Mouse (Mus musculus) hindbrain, postnatal 0 days (tissue): ENCODE results near the gene Ing1. TPM values are rescaled to one million over a fixed set of nuclear protein-coding genes. Genes with fewer than 3 reads are reported as not detected.

Experiments
- ATAC-seq: fragments of 200-750 bp; cut with Nextera tagmentation; 2 replicates; pipeline ENCODE4 v1.8.0; 2017; ENCODE audit warnings: mild to moderate bottlenecking, moderate TSS enrichment, moderate library complexity
- DNase-seq: peaks from one replicate; pipeline ENCODE4 v3.0.0-alpha.2; 2015; ENCODE audit warnings: low spot score
- H3K27ac ChIP-seq: fragments of 300-500 bp; sonication (generic); 2 replicates; pipeline ENCODE4 v1.5.1; 2014; ENCODE audit warnings: mild to moderate bottlenecking
- H3K27me3 ChIP-seq: fragments of 300-500 bp; sonication (generic); 2 replicates; pipeline ENCODE4 v1.6.1; 2014; ENCODE audit warnings: low read length, mixed read lengths; ENCODE audit not compliant: insufficient read depth
- H3K36me3 ChIP-seq: fragments of 300-500 bp; sonication (generic); 2 replicates; pipeline ENCODE4 v1.6.1; 2014; ENCODE audit warnings: low read length, mixed read lengths; ENCODE audit not compliant: insufficient read depth
- H3K4me1 ChIP-seq: fragments of 300-500 bp; sonication (generic); 2 replicates; pipeline ENCODE4 v1.6.1; 2014; ENCODE audit warnings: antibody characterized with exemption, low read length, mixed read lengths; ENCODE audit not compliant: insufficient read depth
- H3K4me2 ChIP-seq: fragments of 300-500 bp; sonication (generic); 2 replicates; pipeline ENCODE4 v1.6.1; 2014; ENCODE audit warnings: low read depth, mild to moderate bottlenecking, low read length, moderate library complexity, mixed read lengths
- H3K4me3 ChIP-seq: fragments of 300-500 bp; sonication (generic); 2 replicates; pipeline ENCODE4 v1.5.1; 2014; ENCODE audit warnings: low read length
- H3K9ac ChIP-seq: fragments of 300-500 bp; sonication (generic); replicated peaks from 2 replicates; pipeline ENCODE4 v1.6.1; 2014; ENCODE audit warnings: mild to moderate bottlenecking, low read length, moderate library complexity, mixed read lengths
- H3K9me3 ChIP-seq: fragments of 300-500 bp; sonication (generic); 2 replicates; pipeline ENCODE4 v1.6.1; 2016; ENCODE audit warnings: low read length, mixed read lengths
- CTCF ChIP-seq: IDR thresholded peaks from 2 replicates; pipeline ENCODE4 v1.5.1; 2016; ENCODE audit warnings: antibody characterized with exemption, control low read depth, low read depth
- WGBS: fragments of 180-500 bp; shearing (Covaris S2); extraction: QIAGEN DNeasy Blood & Tissue Kit; methylation state at CpG from one replicate; pipeline ENCODE4 v1.1.7; 2014; 5-methylcytosine and 5-hydroxymethylcytosine counted together
- polyA plus RNA-seq: library from polyadenylated mRNA; unstranded; fragments of >200 nt; fragmentation: Nextera tagmentation; extraction: Ambion mirVana; gene quantifications from 2 replicates; pipeline ENCODE4 v1.2.1, GENCODE M21; 2015
- total RNA-seq: library from RNA; depleted of rRNA; stranded (reverse); fragments of >200 nt; gene quantifications from 2 replicates; pipeline ENCODE4 v1.2.3, GENCODE M21; 2014

The Ing1 gene
- total and polyA plus RNA-seq, 2 experiments from 2014 or later: 19.0 to 38.3 TPM

- H3K4me3 ChIP-seq: no peak overlapping the region
- H3K36me3 ChIP-seq: no peaks in the 10 kb centered on the region
- ATAC-seq: no peak
- no peak for TF ChIP-seq CTCF
- no peaks in the 10 kb centered on the region for H3K27me3 ChIP-seq
- H3K27ac ChIP-seq: no peak overlapping the region
- H3K9ac ChIP-seq: no peak overlapping the region
- no peak for DNase-seq
- WGBS: 85% methylated on average over 21 of the region's 21 CpGs
- H3K9me3 ChIP-seq: no peaks in the 10 kb centered on the region
- no peak overlapping the region for H3K4me2 ChIP-seq
- no peaks in the 10 kb centered on the region for H3K4me1 ChIP-seq
These were observed 30.4 kb downstream of the Ing1 start for GRCm38 (mm10) chr8:11585513-11586373.

DNA sequence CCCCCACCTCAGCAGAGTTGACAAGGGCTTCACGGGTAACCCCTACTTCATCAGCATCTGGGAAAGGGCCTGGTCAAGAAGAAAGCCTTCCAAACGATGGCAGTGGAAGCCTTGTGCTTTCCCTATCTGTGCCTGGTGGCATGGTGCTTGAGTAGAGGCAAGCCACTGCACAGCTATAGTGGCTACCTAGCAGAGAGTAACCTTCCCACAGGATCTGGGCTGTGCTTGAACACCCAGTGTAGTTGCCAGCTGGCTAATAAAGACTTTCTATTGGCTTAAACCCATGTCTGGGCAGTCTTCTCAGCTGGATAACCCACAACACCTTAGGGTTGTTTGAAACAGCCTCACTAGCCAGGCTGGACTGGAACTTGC, 31.0 kb downstream of the Ing1 start:
- DNase-seq: no peak
- Histone ChIP-seq H3K9ac (no peak overlapping the region), H3K4me1 (no peaks in the 10 kb centered on the region), H3K27me3 (no peaks in the 10 kb centered on the region), H3K9me3 (no peaks in the 10 kb centered on the region), H3K27ac (no peak overlapping the region), H3K36me3 (no peaks in the 10 kb centered on the region), H3K4me2 (no peak overlapping the region), H3K4me3 (no peak overlapping the region)
- 78% methylated on average over 2 of the region's 2 CpGs for WGBS
- ATAC-seq: no peak
- TF ChIP-seq CTCF: no peak

DNA sequence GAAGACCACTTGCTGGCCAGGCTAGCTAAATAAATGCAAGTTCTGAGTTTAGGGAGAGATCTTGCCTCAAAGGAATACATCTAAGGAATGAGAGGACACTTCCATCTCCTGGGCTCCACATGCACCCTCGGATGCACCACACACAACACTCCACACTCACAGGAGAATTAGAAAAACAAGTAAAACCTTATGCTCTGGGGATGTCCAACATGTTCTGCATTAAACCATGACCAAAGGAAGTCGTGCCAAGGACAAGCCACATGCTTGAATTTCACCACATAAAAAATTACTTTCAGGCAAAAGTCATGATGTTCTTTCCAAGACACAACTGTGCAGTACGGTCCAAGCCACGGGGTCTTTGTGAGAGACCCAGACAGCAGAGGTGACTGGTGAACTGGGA, 36.5 kb downstream of the Ing1 start:
- DNase-seq (no peak), ATAC-seq (no peak)
- Histone ChIP-seq H3K27ac (no peak overlapping the region), H3K9me3 (no peaks in the 10 kb centered on the region), H3K4me2 (no peak overlapping the region), H3K36me3 (no peaks in the 10 kb centered on the region), H3K4me1 (no peaks in the 10 kb centered on the region), H3K27me3 (no peaks in the 10 kb centered on the region), H3K9ac (no peak overlapping the region), H3K4me3 (no peak overlapping the region)
- no peak for TF ChIP-seq CTCF
- WGBS: 85% methylated on average over 4 of the region's 4 CpGs

GRCm38 (mm10) chr8:11592296-11592695, 36.9 kb downstream of the Ing1 start:
- DNase-seq (no peak), ATAC-seq (no peak)
- Histone ChIP-seq H3K4me2 (no peak overlapping the region), H3K9ac (no peak overlapping the region), H3K27ac (no peak overlapping the region), H3K36me3 (no peaks in the 10 kb centered on the region), H3K9me3 (no peaks in the 10 kb centered on the region), H3K4me1 (no peaks in the 10 kb centered on the region), H3K27me3 (no peaks in the 10 kb centered on the region), H3K4me3 (no peak overlapping the region)
- TF ChIP-seq CTCF: no peak
- 49% methylated on average over 13 of the region's 13 CpGs for WGBS

DNA sequence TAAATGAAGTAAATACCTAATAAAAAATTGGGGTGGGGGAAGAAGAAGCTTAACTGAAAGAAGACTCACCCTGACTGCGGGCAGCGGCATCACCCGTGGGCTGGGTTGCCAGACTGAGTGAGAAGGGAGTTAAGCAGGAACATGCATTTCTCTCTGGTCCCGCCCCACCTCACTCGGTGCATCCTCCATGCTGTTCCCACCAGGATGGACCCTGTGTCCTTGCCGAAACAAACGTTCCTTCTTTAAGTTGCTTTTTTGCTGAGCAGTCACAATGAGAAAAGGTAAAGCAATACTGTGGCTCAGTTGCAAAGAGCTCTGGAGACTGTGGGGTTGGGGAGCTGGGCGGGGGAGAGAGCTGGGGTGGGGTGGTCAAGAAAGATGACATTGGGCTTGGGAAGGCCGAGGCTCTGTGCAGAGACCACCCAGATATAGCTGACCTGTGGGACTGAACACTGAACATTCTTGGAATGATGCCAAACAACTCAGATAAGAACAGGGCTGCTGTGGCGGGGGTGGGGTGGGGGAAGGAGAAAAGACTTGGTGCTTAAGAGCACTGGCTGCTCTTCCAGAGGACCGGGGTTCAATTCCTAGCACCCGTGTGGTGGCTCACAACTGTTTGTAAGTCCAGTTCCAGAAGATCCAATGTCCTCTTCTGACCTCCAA, 38.0 kb downstream of the Ing1 start:
- ATAC-seq (no peak), DNase-seq (no peak)
- Histone ChIP-seq H3K27ac (no peak overlapping the region), H3K4me3 (no peak overlapping the region), H3K27me3 (no peaks in the 10 kb centered on the region), H3K4me2 (no peak overlapping the region), H3K4me1 (no peaks in the 10 kb centered on the region), H3K9me3 (no peaks in the 10 kb centered on the region), H3K36me3 (no peaks in the 10 kb centered on the region), H3K9ac (no peak overlapping the region)
- TF ChIP-seq CTCF: no peak
- 76% methylated on average over 12 of the region's 12 CpGs for WGBS

DNA sequence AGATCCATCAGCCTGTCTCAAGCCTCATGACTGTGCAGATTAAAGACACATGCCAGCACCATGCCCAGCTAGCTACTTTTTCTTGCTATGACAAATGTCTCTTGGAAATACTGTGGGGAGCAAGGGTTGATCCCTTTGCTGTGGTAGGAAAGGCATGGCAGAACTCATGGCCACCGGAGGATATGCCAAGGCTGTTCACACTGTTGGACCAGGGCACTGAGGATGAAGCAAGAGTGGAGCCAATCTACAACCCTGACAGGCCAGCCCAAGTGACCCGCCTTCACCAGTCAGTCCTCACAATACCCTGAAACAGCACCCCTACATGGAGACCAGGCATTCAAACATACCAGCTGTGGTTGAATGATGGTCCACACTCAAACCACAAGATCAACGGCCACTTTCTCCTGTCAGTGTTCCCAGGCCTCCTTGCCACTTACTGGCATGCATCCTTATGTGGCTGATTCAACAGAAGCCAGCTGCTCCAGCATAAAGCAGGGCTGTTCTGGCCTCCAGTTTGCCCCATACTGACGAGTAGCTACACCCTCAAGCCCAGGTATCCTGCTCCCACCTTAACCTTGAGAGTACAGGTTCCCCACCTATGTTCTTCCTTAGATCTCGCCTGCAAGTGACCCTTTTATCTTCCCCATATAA, 45.1 kb downstream of the Ing1 start:
- DNase-seq (no peak), ATAC-seq (no peak)

More for the DNA sequence above, 45.1 kb downstream of the Ing1 start:
- WGBS: 86% methylated on average over 5 of the region's 5 CpGs
- Histone ChIP-seq H3K4me3 (no peak overlapping the region), H3K36me3 (no peaks in the 10 kb centered on the region), H3K4me2 (no peak overlapping the region), H3K27me3 (no peaks in the 10 kb centered on the region), H3K27ac (no peak overlapping the region), H3K9ac (no peak overlapping the region), H3K9me3 (no peaks in the 10 kb centered on the region), H3K4me1 (no peaks in the 10 kb centered on the region)
- no peak for TF ChIP-seq CTCF
